Mouse (Mus musculus): ENCODE measurements around the gene Mlycd.

DNA sequence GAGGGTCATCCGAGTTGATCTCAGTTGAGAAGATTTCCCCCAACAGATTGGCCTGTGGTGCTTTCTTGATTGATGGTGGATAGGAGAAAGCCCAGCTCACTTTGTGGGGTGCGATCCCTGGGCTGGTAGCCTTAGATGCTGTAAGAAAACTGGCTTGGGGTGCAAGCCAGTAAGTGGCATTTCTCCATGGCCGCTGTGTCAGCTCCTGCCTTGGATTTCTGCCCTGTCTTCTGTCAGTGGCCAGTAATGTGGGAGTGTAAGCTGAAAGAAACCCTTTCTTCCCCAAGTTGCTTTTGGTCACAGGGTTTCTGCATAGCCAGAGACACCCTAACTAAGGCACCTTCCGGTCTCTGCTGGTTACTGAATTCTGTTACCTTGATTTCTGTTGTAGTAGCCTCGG lies 61.4 kb downstream of the Mlycd start:
- TF ChIP-seq CTCF (IDR thresholded peaks at IDR 0.05; ENCODE audit: insufficient read depth, low read depth, low read length) (no peak), POLR2A (IDR thresholded peaks at IDR 0.05; ENCODE audit: insufficient read depth, low read depth, low read length) (no peak)
